Mouse (Mus musculus): ENCODE measurements around the gene Trpt1. TPM values are rescaled to one million over a fixed set of nuclear protein-coding genes. Genes with fewer than 3 reads are reported as not detected.

Trpt1 gene
- polyA plus RNA-seq, 1 experiment from 2014 or later, result 12.1 TPM

GRCm38 (mm10) chr19:6994489-6994888 lies 1.4 kb upstream of the Trpt1 start:
- Histone ChIP-seq H3K4me3 (ENCODE audit: low read length) (peak overlapping the region; percentile 66; the same call in 1 of the 2 replicates), H3K4me1 (ENCODE audit: control insufficient read depth, insufficient read depth, low read length) (peaks cover 21% of the 10 kb centered on the region), H3K9me3 (ENCODE audit: control insufficient read depth, low read length) (no peaks in the 10 kb centered on the region), H3K4me2 (replicated peaks; ENCODE audit: low read depth, low read length) (peak overlapping the region; percentile 92; the same call in 1 of the 2 replicates), H3K27me3 (ENCODE audit: control insufficient read depth, insufficient read depth, low read length) (no peaks in the 10 kb centered on the region), H3K36me3 (ENCODE audit: control insufficient read depth, insufficient read depth, low read length) (peaks cover 5% of the 10 kb centered on the region), H3K9ac (ENCODE audit: low read depth, low read length) (peak overlapping the region; percentile 28; the same call in 1 of the 2 replicates), H3K27ac (ENCODE audit: low read depth, low read length) (no peak overlapping the region)
- 81% methylated on average over 8 of the region's 8 CpGs for WGBS
- no peak for ATAC-seq (ENCODE audit: low FRiP score, low TSS enrichment)

- no peaks in the 10 kb centered on the region for H3K27me3 ChIP-seq (ENCODE audit: control insufficient read depth, insufficient read depth, low read length)
- no peak overlapping the region for H3K27ac ChIP-seq (ENCODE audit: low read depth, low read length)
- 43% methylated on average over 21 of the region's 21 CpGs for WGBS
- peaks cover 21% of the 10 kb centered on the region for H3K4me1 ChIP-seq (ENCODE audit: control insufficient read depth, insufficient read depth, low read length)
- peaks cover 5% of the 10 kb centered on the region for H3K36me3 ChIP-seq (ENCODE audit: control insufficient read depth, insufficient read depth, low read length)
- H3K9ac ChIP-seq (ENCODE audit: low read depth, low read length), result peak overlapping the region; percentile 58
- H3K4me2 ChIP-seq (replicated peaks; ENCODE audit: low read depth, low read length), result peak overlapping the region; percentile 92
- no peak for ATAC-seq (ENCODE audit: low FRiP score, low TSS enrichment)
- H3K4me3 ChIP-seq (ENCODE audit: low read length), result peak overlapping the region; percentile 66
- no peaks in the 10 kb centered on the region for H3K9me3 ChIP-seq (ENCODE audit: control insufficient read depth, low read length)
These were observed 508 bp upstream of the Trpt1 start for GRCm38 (mm10) chr19:6995255-6995991.

- WGBS, result 87% methylated on average over 9 of the region's 9 CpGs
- no peak for ATAC-seq (ENCODE audit: low FRiP score, low TSS enrichment)
- no peak overlapping the region for H3K9ac ChIP-seq (ENCODE audit: low read depth, low read length)
- H3K27ac ChIP-seq (ENCODE audit: low read depth, low read length), result no peak overlapping the region
- H3K4me2 ChIP-seq (replicated peaks; ENCODE audit: low read depth, low read length), result no peak overlapping the region
- H3K4me1 ChIP-seq (ENCODE audit: control insufficient read depth, insufficient read depth, low read length), result peaks cover 20% of the 10 kb centered on the region
- H3K9me3 ChIP-seq (ENCODE audit: control insufficient read depth, low read length), result no peaks in the 10 kb centered on the region
- H3K4me3 ChIP-seq (ENCODE audit: low read length), result no peak overlapping the region
- H3K36me3 ChIP-seq (ENCODE audit: control insufficient read depth, insufficient read depth, low read length), result peaks cover 5% of the 10 kb centered on the region
- no peaks in the 10 kb centered on the region for H3K27me3 ChIP-seq (ENCODE audit: control insufficient read depth, insufficient read depth, low read length)
These were observed 1.9 kb downstream of the Trpt1 start for GRCm38 (mm10) chr19:6997721-6998290.

GRCm38 (mm10) chr19:6999360-7000063 lies 3.6 kb downstream of the Trpt1 start:
- 94% methylated on average over 19 of the region's 19 CpGs for WGBS
- H3K9ac ChIP-seq (ENCODE audit: low read depth, low read length), result no peak overlapping the region
- ATAC-seq (ENCODE audit: low FRiP score, low TSS enrichment), result no peak

GRCm38 (mm10) chr19:7006892-7007593 lies 11.1 kb downstream of the Trpt1 start:
- H3K9me3 ChIP-seq (ENCODE audit: control insufficient read depth, low read length), result no peaks in the 10 kb centered on the region
- ATAC-seq (ENCODE audit: low FRiP score, low TSS enrichment), result no peak
- H3K27me3 ChIP-seq (ENCODE audit: control insufficient read depth, insufficient read depth, low read length), result no peaks in the 10 kb centered on the region
- no peaks in the 10 kb centered on the region for H3K36me3 ChIP-seq (ENCODE audit: control insufficient read depth, insufficient read depth, low read length)
- no peak overlapping the region for H3K9ac ChIP-seq (ENCODE audit: low read depth, low read length)
- 89% methylated on average over 9 of the region's 9 CpGs for WGBS
- H3K4me2 ChIP-seq (replicated peaks; ENCODE audit: low read depth, low read length), result no peak overlapping the region
- H3K4me1 ChIP-seq (ENCODE audit: control insufficient read depth, insufficient read depth, low read length), result no peaks in the 10 kb centered on the region
- no peak overlapping the region for H3K27ac ChIP-seq (ENCODE audit: low read depth, low read length)
- H3K4me3 ChIP-seq (ENCODE audit: low read length), result no peak overlapping the region

More at GRCm38 (mm10) chr19:6999360-7000063, 3.6 kb downstream of the Trpt1 start:
- Histone ChIP-seq H3K27me3 (ENCODE audit: control insufficient read depth, insufficient read depth, low read length) (no peaks in the 10 kb centered on the region), H3K4me2 (replicated peaks; ENCODE audit: low read depth, low read length) (no peak overlapping the region), H3K36me3 (ENCODE audit: control insufficient read depth, insufficient read depth, low read length) (peaks cover 5% of the 10 kb centered on the region), H3K4me3 (ENCODE audit: low read length) (no peak overlapping the region), H3K9me3 (ENCODE audit: control insufficient read depth, low read length) (no peaks in the 10 kb centered on the region), H3K27ac (ENCODE audit: low read depth, low read length) (no peak overlapping the region), H3K4me1 (ENCODE audit: control insufficient read depth, insufficient read depth, low read length) (peaks cover 13% of the 10 kb centered on the region)

- H3K4me2 ChIP-seq (replicated peaks; ENCODE audit: low read depth, low read length), result no peak overlapping the region
- no peaks in the 10 kb centered on the region for H3K27me3 ChIP-seq (ENCODE audit: control insufficient read depth, insufficient read depth, low read length)
- no peak overlapping the region for H3K27ac ChIP-seq (ENCODE audit: low read depth, low read length)
- H3K36me3 ChIP-seq (ENCODE audit: control insufficient read depth, insufficient read depth, low read length), result no peaks in the 10 kb centered on the region
- H3K4me3 ChIP-seq (ENCODE audit: low read length), result no peak overlapping the region
- 63% methylated on average over 4 of the region's 4 CpGs for WGBS
- no peaks in the 10 kb centered on the region for H3K4me1 ChIP-seq (ENCODE audit: control insufficient read depth, insufficient read depth, low read length)
- no peak overlapping the region for H3K9ac ChIP-seq (ENCODE audit: low read depth, low read length)
- no peak for ATAC-seq (ENCODE audit: low FRiP score, low TSS enrichment)
- H3K9me3 ChIP-seq (ENCODE audit: control insufficient read depth, low read length), result no peaks in the 10 kb centered on the region
These were observed 16.5 kb downstream of the Trpt1 start for GRCm38 (mm10) chr19:7012426-7012825.

- 89% methylated on average over 9 of the region's 9 CpGs for WGBS
These were observed 18.1 kb downstream of the Trpt1 start for GRCm38 (mm10) chr19:7013984-7014383.

GRCm38 (mm10) chr19:7014481-7015135 lies 18.7 kb downstream of the Trpt1 start:
- Histone ChIP-seq H3K27ac (ENCODE audit: low read depth, low read length) (no peak overlapping the region), H3K4me2 (replicated peaks; ENCODE audit: low read depth, low read length) (no peak overlapping the region), H3K9ac (ENCODE audit: low read depth, low read length) (0 out of 2 replicates have a peak overlapping the region, but pooled peaks have one; percentile 12), H3K36me3 (ENCODE audit: control insufficient read depth, insufficient read depth, low read length) (peaks cover 15% of the 10 kb centered on the region), H3K4me3 (ENCODE audit: low read length) (no peak overlapping the region), H3K4me1 (ENCODE audit: control insufficient read depth, insufficient read depth, low read length) (no peaks in the 10 kb centered on the region), H3K9me3 (ENCODE audit: control insufficient read depth, low read length) (no peaks in the 10 kb centered on the region), H3K27me3 (ENCODE audit: control insufficient read depth, insufficient read depth, low read length) (no peaks in the 10 kb centered on the region)
- no peak for ATAC-seq (ENCODE audit: low FRiP score, low TSS enrichment)
- WGBS, result 95% methylated on average over 19 of the region's 20 CpGs

More at GRCm38 (mm10) chr19:7013984-7014383, 18.1 kb downstream of the Trpt1 start:
- H3K9me3 ChIP-seq (ENCODE audit: control insufficient read depth, low read length), result no peaks in the 10 kb centered on the region
- H3K4me2 ChIP-seq (replicated peaks; ENCODE audit: low read depth, low read length), result no peak overlapping the region
- no peaks in the 10 kb centered on the region for H3K27me3 ChIP-seq (ENCODE audit: control insufficient read depth, insufficient read depth, low read length)
- H3K4me3 ChIP-seq (ENCODE audit: low read length), result no peak overlapping the region
- H3K4me1 ChIP-seq (ENCODE audit: control insufficient read depth, insufficient read depth, low read length), result no peaks in the 10 kb centered on the region
- no peak for ATAC-seq (ENCODE audit: low FRiP score, low TSS enrichment)
- peaks cover 8% of the 10 kb centered on the region for H3K36me3 ChIP-seq (ENCODE audit: control insufficient read depth, insufficient read depth, low read length)
- 0 out of 2 replicates have a peak overlapping the region, but pooled peaks have one; percentile 12 for H3K9ac ChIP-seq (ENCODE audit: low read depth, low read length)
- no peak overlapping the region for H3K27ac ChIP-seq (ENCODE audit: low read depth, low read length)
